Mouse (Mus musculus) small intestine, adult 2 months (tissue): ENCODE data around the gene Slc5a1.

Source experiments
- CTCF ChIP-seq: fragments of 200-500 bp; IDR thresholded peaks from 2 replicates; pipeline ENCODE4 v1.5.1; 2012; ENCODE audit warnings: low read depth, mild to moderate bottlenecking, control low read depth, inconsistent platforms, low read length, moderate library complexity, mixed read lengths; ENCODE audit not compliant: insufficient replicate concordance, insufficient read length; ENCODE audit errors: extremely low read depth
- POLR2A ChIP-seq: fragments of 200-500 bp; IDR thresholded peaks from 2 replicates; pipeline ENCODE4 v1.6.1; 2012; ENCODE audit warnings: low read depth, mild to moderate bottlenecking, control low read depth, inconsistent platforms, low read length, moderate library complexity

DNA sequence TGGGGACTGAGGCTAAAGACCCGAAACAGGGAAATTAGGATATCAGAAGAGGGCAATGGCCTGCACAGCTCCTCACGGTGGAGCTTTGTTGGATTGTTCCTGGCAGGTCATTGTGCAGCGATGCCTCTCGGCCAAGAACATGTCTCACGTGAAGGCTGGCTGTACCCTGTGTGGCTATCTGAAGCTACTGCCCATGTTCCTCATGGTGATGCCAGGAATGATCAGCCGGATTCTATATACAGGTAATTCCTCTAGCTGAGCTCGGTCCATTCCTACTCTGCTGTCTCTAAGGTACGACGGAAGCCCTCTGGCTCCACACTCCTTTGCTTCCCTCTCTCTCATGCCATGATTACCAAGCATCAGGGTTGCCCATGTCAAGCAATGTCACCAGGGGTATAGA lies 42.8 kb downstream of the Slc5a1 start:
- TF ChIP-seq POLR2A: no peak
- TF ChIP-seq CTCF: no peak
